Mouse (Mus musculus) forebrain, embryonic 16.5 days (tissue): ENCODE measurements around the gene Catsper2. TPM values are rescaled to one million over a fixed set of nuclear protein-coding genes. Genes with fewer than 3 reads are reported as not detected.
A peak's percentile ranks its signal among the peaks of the same experiment; 100 is the strongest.

Experiments
- ATAC-seq: fragments of 200-750 bp; cut with Nextera tagmentation; 2 replicates; pipeline ENCODE4 v1.8.0; 2017; ENCODE audit warnings: mild to moderate bottlenecking, moderate library complexity
- H3K27ac ChIP-seq: fragments of 300-500 bp; sonication (generic); 2 replicates; pipeline ENCODE4 v1.5.1; 2014; ENCODE audit warnings: low read length, control low read depth
- H3K27me3 ChIP-seq: fragments of 300-500 bp; sonication (generic); replicated peaks from 2 replicates; pipeline ENCODE4 v1.6.1; 2014; ENCODE audit warnings: low read length; ENCODE audit not compliant: control insufficient read depth, insufficient read depth
- H3K36me3 ChIP-seq: fragments of 300-500 bp; sonication (generic); 2 replicates; pipeline ENCODE4 v1.6.1; 2014; ENCODE audit not compliant: control insufficient read depth, insufficient read depth
- H3K4me1 ChIP-seq: fragments of 300-500 bp; sonication (generic); replicated peaks from 2 replicates; pipeline ENCODE4 v1.6.1; 2014; ENCODE audit warnings: low read length; ENCODE audit not compliant: control insufficient read depth, insufficient read depth
- H3K4me2 ChIP-seq: fragments of 300-500 bp; sonication (generic); 2 replicates; pipeline ENCODE4 v1.6.1; 2014; ENCODE audit warnings: mild to moderate bottlenecking, low read length, control low read depth
- H3K4me3 ChIP-seq: fragments of 300-500 bp; sonication (generic); replicated peaks from 2 replicates; pipeline ENCODE4 v1.5.1; 2014; ENCODE audit warnings: mild to moderate bottlenecking, low read length, control low read depth
- H3K9ac ChIP-seq: fragments of 300-500 bp; sonication (generic); replicated peaks from 2 replicates; pipeline ENCODE4 v1.6.1; 2014; ENCODE audit warnings: low read depth, low read length, control low read depth
- H3K9me3 ChIP-seq: fragments of 300-500 bp; sonication (generic); 2 replicates; pipeline ENCODE4 v1.6.1; 2016; ENCODE audit warnings: low read length; ENCODE audit not compliant: control insufficient read depth
- WGBS: fragments of 180-500 bp; shearing (Covaris S2); extraction: QIAGEN DNeasy Blood & Tissue Kit; methylation state at CpG from one replicate; pipeline ENCODE4 v1.1.7; 2014; 5-methylcytosine and 5-hydroxymethylcytosine counted together
- polyA plus RNA-seq: library from polyadenylated mRNA; unstranded; fragments of >200 nt; fragmentation: Nextera tagmentation; extraction: Ambion mirVana; gene quantifications from 2 replicates; pipeline ENCODE4 v1.2.1, GENCODE M21; 2015

Catsper2 gene
- polyA plus RNA-seq, 1 experiment from 2014 or later = 7.5 TPM

DNA sequence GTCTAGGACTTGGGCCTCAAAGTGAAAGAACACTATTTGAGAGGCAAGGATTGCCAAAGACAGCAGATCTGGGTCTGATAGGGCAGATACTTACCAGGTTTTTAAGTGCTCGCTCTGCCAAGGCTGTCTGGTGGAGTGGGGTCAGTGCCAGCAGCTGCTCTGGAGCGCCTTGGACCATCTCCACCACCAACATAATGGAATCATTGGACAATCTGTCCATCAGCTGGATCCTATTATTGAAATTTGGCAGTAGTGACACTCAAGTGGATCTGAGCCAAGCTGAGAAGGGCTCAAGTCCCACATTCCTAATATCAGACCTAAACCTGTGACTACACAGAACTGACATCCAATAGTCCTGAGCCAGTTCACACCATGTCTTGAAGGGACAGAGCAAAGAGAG is 44.8 kb downstream of the Catsper2 start:
- Histone ChIP-seq H3K9me3 (no peaks in the 10 kb centered on the region), H3K4me1 (0 out of 2 replicates have a peak, but pooled peaks cover 2% of the 10 kb centered on the region), H3K36me3 (no peaks in the 10 kb centered on the region), H3K9ac (no peak overlapping the region), H3K4me2 (no peak overlapping the region), H3K27me3 (no peaks in the 10 kb centered on the region), H3K4me3 (no peak overlapping the region), H3K27ac (no peak overlapping the region)
- 62% methylated on average over 2 of the region's 2 CpGs for WGBS
- no peak for ATAC-seq

- Histone ChIP-seq H3K4me1 (0 out of 2 replicates have a peak, but pooled peaks cover 4% of the 10 kb centered on the region), H3K27ac (no peak overlapping the region), H3K9me3 (no peaks in the 10 kb centered on the region), H3K27me3 (peaks cover 4% of the 10 kb centered on the region; the same call in 1 of the 2 replicates), H3K4me3 (no peak overlapping the region), H3K4me2 (no peak overlapping the region), H3K36me3 (no peaks in the 10 kb centered on the region), H3K9ac (no peak overlapping the region)
- ATAC-seq = no peak
- 58% methylated on average over 3 of the region's 3 CpGs for WGBS
These were observed 49.9 kb downstream of the Catsper2 start for GRCm38 (mm10) chr2:121363656-121364055.

- 43% methylated on average over 4 of the region's 4 CpGs for WGBS
- Histone ChIP-seq H3K4me3 (no peak overlapping the region), H3K9me3 (no peaks in the 10 kb centered on the region), H3K4me1 (peaks cover 9% of the 10 kb centered on the region), H3K27me3 (peaks cover 13% of the 10 kb centered on the region), H3K27ac (no peak overlapping the region), H3K36me3 (no peaks in the 10 kb centered on the region), H3K4me2 (peak overlapping the region; percentile 62; the same call in 1 of the 2 replicates), H3K9ac (no peak overlapping the region)
- no peak for ATAC-seq
These were observed 54.1 kb downstream of the Catsper2 start for GRCm38 (mm10) chr2:121359461-121359860.

- H3K27me3 ChIP-seq = peaks cover 13% of the 10 kb centered on the region
- H3K9ac ChIP-seq = peak overlapping the region; percentile 62
- peak overlapping the region; percentile 53 for H3K4me3 ChIP-seq
- H3K27ac ChIP-seq = no peak overlapping the region
- H3K9me3 ChIP-seq = no peaks in the 10 kb centered on the region
- ATAC-seq = peak; percentile 67
- H3K36me3 ChIP-seq = no peaks in the 10 kb centered on the region
- peak overlapping the region; percentile 62 for H3K4me2 ChIP-seq
- 0% methylated on average over 16 of the region's 16 CpGs for WGBS
- peaks cover 14% of the 10 kb centered on the region for H3K4me1 ChIP-seq
These were observed 55.2 kb downstream of the Catsper2 start for GRCm38 (mm10) chr2:121358381-121358780.

DNA sequence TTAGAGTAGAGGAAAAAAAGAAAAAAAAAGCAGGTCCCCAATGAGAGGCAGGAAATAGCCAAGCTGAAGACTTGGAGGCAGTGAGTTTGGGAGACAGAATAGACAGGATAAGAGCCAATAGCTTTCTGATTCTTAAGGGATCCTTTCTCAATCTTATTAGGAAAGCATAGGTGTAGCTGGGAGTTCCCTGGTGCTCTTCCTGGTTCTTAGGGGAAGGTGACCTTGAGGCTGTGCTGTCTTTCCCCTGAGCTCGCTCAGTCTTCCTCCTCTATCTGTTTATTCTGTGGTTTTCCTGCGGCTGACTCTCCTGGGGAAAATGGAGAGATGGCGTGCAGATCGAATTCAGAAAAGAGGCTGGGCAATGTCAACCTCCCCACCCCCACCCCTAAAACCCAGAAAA is 55.6 kb downstream of the Catsper2 start:
- peak overlapping the region; percentile 62 for H3K4me2 ChIP-seq
- H3K27ac ChIP-seq = no peak overlapping the region
- no peaks in the 10 kb centered on the region for H3K36me3 ChIP-seq
- no peaks in the 10 kb centered on the region for H3K9me3 ChIP-seq
- H3K4me3 ChIP-seq = peak overlapping the region; percentile 53
- H3K9ac ChIP-seq = peak overlapping the region; percentile 62
- WGBS = 5% methylated on average over 4 of the region's 4 CpGs
- no peak for ATAC-seq
- H3K4me1 ChIP-seq = peaks cover 14% of the 10 kb centered on the region
- H3K27me3 ChIP-seq = peaks cover 13% of the 10 kb centered on the region

GRCm38 (mm10) chr2:121357494-121357893 is 56.1 kb downstream of the Catsper2 start, which contains the start of gene Ckmt1:
Ckmt1 (plus strand) TSS chr2:121357714.
- no peak for ATAC-seq
- Histone ChIP-seq H3K9me3 (no peaks in the 10 kb centered on the region), H3K27ac (no peak within 1 kb of the TSS), H3K27me3 (peaks cover 13% of the 10 kb centered on the region), H3K9ac (peak within 1 kb of the TSS; percentile 62), H3K36me3 (no peaks in the 10 kb centered on the region), H3K4me2 (peak within 1 kb of the TSS; percentile 62), H3K4me1 (peaks cover 14% of the 10 kb centered on the region), H3K4me3 (peak within 1 kb of the TSS; percentile 53)
- WGBS = 47% methylated on average over 5 of the region's 5 CpGs

DNA sequence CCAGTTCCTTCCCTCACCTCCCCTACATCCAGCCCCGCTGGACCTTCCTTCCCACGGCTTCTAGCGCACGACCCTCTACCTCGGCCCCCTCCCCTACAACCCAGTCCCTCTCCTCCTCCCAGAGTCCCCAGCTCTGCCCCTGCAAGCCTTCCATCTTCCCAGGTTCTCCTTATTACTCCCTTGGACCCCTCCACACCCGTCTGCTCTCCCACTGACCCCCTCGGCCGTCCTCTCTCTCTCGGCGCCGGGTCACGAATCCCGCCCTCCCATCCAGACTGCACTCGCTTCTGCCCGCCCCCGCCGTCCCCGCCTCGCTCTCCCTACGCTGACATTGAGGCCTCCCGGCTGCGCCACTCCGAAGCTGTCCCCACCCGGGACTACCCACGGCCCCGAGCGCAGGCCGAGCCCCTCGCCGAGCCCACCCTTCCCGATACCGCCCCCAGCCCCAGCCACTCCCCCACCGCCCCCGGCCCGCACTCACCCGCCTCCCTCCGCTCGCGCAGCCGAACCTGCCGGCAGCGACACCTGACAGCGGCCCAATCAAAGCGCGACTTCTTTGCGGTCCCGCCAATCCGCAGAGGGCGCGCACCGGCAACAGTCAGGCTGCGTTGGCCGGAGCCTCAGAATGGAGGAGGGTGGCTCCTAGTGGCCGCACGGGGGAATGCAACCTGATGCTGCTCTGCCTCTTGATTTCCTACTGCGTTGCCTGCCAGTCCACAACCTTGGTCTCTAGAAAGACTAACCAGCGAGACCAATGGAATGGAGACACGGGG is 58.6 kb downstream of the Catsper2 start, which contains the start of gene Ppip5k1:
Gene Ppip5k1, minus strand, starts transcription at position 577 of the 773 bp plus-strand sequence.
- H3K4me3 ChIP-seq = peak within 1 kb of the TSS; percentile 85
- peak within 1 kb of the TSS; percentile 89 for H3K4me2 ChIP-seq
- H3K4me1 ChIP-seq = peaks cover 14% of the 10 kb centered on the region
- peak; percentile 98 for ATAC-seq
- H3K9me3 ChIP-seq = no peaks in the 10 kb centered on the region
- peak within 1 kb of the TSS; percentile 55 for H3K27ac ChIP-seq
- H3K36me3 ChIP-seq = no peaks in the 10 kb centered on the region
- H3K27me3 ChIP-seq = peaks cover 13% of the 10 kb centered on the region
- peak within 1 kb of the TSS; percentile 80 for H3K9ac ChIP-seq
- WGBS = under 1% methylated on average over 56 of the region's 58 CpGs

DNA sequence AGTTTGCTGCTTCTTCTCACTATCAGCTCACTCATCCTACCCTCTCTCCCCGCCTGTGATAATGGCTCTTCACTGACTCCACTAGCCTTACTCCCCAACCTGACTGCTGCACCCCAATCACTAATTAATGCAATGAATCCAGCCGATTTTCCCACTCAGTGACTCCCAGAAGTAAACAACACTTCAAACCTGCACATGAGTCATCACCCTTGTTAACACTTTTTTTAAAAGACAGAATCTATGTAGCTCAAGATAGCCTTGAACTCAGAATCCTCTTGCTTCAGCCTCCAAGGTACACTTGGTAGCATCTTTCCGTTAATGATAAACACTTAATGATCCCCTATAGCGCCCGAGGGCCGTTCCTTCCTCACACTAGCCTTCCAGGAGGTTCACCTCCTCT is 59.2 kb downstream of the Catsper2 start:
- Histone ChIP-seq H3K9me3 (no peaks in the 10 kb centered on the region), H3K4me1 (peaks cover 14% of the 10 kb centered on the region), H3K4me3 (peak overlapping the region; percentile 85), H3K27me3 (peaks cover 11% of the 10 kb centered on the region), H3K27ac (no peak overlapping the region), H3K4me2 (peak overlapping the region; percentile 89), H3K36me3 (no peaks in the 10 kb centered on the region), H3K9ac (peak overlapping the region; percentile 80)
- ATAC-seq = no peak
- 3% methylated on average over 6 of the region's 6 CpGs for WGBS

DNA sequence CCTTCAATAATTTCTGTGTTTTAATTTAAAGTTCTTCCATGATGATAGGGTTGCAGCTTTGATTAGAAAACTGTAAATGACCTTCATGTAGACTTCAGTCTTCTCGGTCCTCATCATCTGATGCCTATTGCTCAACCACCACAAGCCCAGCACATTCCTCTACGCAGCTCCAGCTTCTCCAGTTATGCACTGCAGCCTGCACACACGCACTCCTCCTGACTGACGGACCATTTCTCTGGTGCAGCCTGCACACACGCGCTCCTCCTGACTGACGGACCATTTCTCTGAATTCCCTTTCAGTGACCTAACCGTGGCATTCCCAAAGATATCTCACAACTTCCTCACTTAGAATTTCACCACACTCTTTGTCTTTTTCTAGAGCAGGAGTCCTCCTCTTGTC is 60.4 kb downstream of the Catsper2 start:
- 77% methylated on average over 8 of the region's 8 CpGs for WGBS
- Histone ChIP-seq H3K9ac (no peak overlapping the region), H3K36me3 (no peaks in the 10 kb centered on the region), H3K27me3 (peaks cover 9% of the 10 kb centered on the region), H3K9me3 (no peaks in the 10 kb centered on the region), H3K4me1 (peaks cover 7% of the 10 kb centered on the region), H3K27ac (no peak overlapping the region), H3K4me3 (no peak overlapping the region), H3K4me2 (no peak overlapping the region)
- no peak for ATAC-seq
